Mouse (Mus musculus) kidney, adult 11 months (tissue): ENCODE measurements around the gene 4930579F01Rik.

Experiments
- DNase-seq: peaks from one replicate; pipeline ENCODE4 v3.0.0; 2022

The 4930579F01Rik gene

GRCm38 (mm10) chr3:138193683-138194302 lies at the start of gene 4930579F01Rik:
4930579F01Rik (minus strand) TSS chr3:138193825.
- no peak for DNase-seq

- DNase-seq, result peak; percentile 78
Observed at GRCm38 (mm10) chr3:138242933-138243332, 49.3 kb upstream of the 4930579F01Rik start.

- no peak for DNase-seq
Observed at GRCm38 (mm10) chr3:138242021-138242726, 48.5 kb upstream of the 4930579F01Rik start.

- peak; percentile 54 for DNase-seq
Observed at GRCm38 (mm10) chr3:138241371-138241770, 47.7 kb upstream of the 4930579F01Rik start.

- DNase-seq, result no peak
Observed at GRCm38 (mm10) chr3:138240942-138241341, 47.3 kb upstream of the 4930579F01Rik start.

- DNase-seq, result no peak
Observed at GRCm38 (mm10) chr3:138240411-138240810, 46.8 kb upstream of the 4930579F01Rik start.

- DNase-seq, result no peak
Observed at GRCm38 (mm10) chr3:138239461-138239860, 45.8 kb upstream of the 4930579F01Rik start.

- no peak for DNase-seq
Observed at GRCm38 (mm10) chr3:138238046-138238445, 44.4 kb upstream of the 4930579F01Rik start.

GRCm38 (mm10) chr3:138236546-138237163 lies 43.0 kb upstream of the 4930579F01Rik start:
- no peak for DNase-seq

GRCm38 (mm10) chr3:138231531-138231930 lies 37.9 kb upstream of the 4930579F01Rik start:
- DNase-seq, result no peak

- DNase-seq, result no peak
Observed at GRCm38 (mm10) chr3:138230266-138230665, 36.6 kb upstream of the 4930579F01Rik start.

GRCm38 (mm10) chr3:138229448-138229847 lies 35.8 kb upstream of the 4930579F01Rik start:
- no peak for DNase-seq

GRCm38 (mm10) chr3:138227782-138228181 lies 34.2 kb upstream of the 4930579F01Rik start:
- no peak for DNase-seq

GRCm38 (mm10) chr3:138227082-138227481 lies 33.5 kb upstream of the 4930579F01Rik start:
- no peak for DNase-seq

- DNase-seq, result no peak
Observed at GRCm38 (mm10) chr3:138226476-138226875, 32.9 kb upstream of the 4930579F01Rik start.

GRCm38 (mm10) chr3:138225853-138226252 lies 32.2 kb upstream of the 4930579F01Rik start:
- peak; percentile 39 for DNase-seq

GRCm38 (mm10) chr3:138225331-138225730 lies 31.7 kb upstream of the 4930579F01Rik start:
- no peak for DNase-seq

- no peak for DNase-seq
Observed at GRCm38 (mm10) chr3:138224363-138224954, 30.8 kb upstream of the 4930579F01Rik start.

- peak; percentile 63 for DNase-seq
Observed at GRCm38 (mm10) chr3:138222952-138223351, 29.3 kb upstream of the 4930579F01Rik start.

- no peak for DNase-seq
Observed at GRCm38 (mm10) chr3:138222511-138222910, 28.9 kb upstream of the 4930579F01Rik start.

GRCm38 (mm10) chr3:138221116-138221515 lies 27.5 kb upstream of the 4930579F01Rik start:
- DNase-seq, result no peak

GRCm38 (mm10) chr3:138217631-138218264 lies 24.1 kb upstream of the 4930579F01Rik start, which contains the start of gene Adh7:
Adh7 (plus strand) TSS chr3:138217760.
- DNase-seq, result no peak

GRCm38 (mm10) chr3:138216091-138216490 lies 22.5 kb upstream of the 4930579F01Rik start:
- no peak for DNase-seq
